Mouse (Mus musculus): Measurements from ENCODE around the gene Rtkn2. TPM values are rescaled to one million over a fixed set of nuclear protein-coding genes. Genes with fewer than 3 reads are reported as not detected.

Rtkn2 gene
- polyA plus RNA-seq, 1 experiment from 2014 or later = 0.22 TPM

DNA sequence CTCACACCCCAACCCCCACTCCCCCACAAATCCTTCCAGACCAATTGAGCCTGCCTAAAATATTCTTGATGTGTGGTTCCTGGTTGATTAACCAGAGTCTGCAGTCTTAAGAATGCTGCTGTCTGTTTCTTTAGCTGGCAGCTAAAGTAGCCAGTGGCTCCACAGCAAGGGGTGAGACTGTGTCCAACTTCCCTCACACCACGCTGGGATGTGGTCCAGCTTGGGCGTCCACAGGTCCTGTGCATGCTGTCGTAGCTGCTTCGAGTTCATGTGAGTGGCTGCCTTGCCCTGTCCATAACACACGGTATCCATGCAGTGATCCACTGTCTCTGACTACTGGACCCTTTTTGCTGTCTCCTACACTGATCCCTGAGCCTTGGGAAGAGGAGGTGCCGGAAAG, 27.7 kb downstream of the Rtkn2 start:
- WGBS (ENCODE audit: missing documents) = 98% methylated on average over 6 of the region's 6 CpGs
- Histone ChIP-seq H3K4me3 (ENCODE audit: inconsistent target) (no peak overlapping the region), H3K79me2 (ENCODE audit: inconsistent target) (no peaks in the 10 kb centered on the region), H3K27ac (no peak overlapping the region), H3K36me3 (ENCODE audit: inconsistent target) (no peaks in the 10 kb centered on the region)

DNA sequence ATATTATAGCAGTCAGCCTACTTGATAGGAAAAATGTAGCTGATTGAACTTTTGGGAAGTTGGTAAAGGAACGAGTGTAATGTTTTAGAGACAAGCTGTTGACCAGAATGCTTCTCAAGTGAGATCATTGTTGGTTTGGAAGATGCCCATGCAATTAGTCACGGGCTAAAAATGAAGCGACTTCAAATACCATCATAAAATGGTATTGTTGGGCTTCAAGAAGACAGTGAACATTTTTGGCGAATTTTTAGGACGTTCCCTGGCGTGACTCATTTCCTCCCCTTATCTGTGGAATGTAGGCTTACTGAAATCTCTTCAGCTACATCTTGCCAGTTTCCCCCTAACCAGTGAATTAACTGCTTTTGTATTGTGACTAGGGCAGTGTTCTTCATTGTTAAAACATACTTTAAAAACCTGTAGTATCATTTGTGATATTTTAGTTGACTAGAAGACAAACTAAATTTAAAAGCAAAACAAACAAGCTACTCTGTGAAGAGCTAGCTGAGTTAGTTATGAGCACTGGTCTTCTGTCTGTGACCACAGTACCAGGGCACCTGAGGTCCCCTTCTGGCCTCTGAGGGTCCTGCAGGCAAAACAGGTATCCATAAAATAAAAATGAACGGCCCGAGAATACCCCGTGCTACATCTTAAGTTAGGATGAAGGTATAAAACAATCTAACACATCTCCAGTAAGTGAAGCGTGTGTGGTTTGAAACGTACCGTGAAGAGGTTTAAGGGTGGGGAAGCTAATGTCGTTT, 29.0 kb downstream of the Rtkn2 start:
- WGBS (ENCODE audit: missing documents) = 84% methylated on average over 13 of the region's 13 CpGs

DNA sequence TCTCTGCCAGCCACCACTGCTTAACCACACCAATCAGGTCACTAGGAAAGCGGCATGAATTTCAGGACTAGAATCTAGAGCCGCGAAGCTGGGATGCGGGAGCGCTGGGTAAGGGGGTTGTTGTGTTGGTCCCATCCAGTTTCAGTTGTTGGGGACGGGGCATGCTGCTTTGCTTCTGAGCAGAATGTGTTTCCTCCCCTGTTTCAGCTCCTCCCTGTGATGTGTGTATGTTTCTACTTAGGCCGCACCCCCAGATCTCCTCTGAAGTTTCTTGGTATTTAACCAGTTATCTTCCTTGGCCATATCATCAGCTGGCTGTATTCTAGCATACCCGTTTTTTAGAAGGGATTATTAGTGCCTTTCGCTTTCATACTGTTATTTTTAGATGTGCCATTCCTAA, 29.9 kb downstream of the Rtkn2 start:
- Histone ChIP-seq H3K27ac (no peak overlapping the region), H3K79me2 (ENCODE audit: inconsistent target) (no peaks in the 10 kb centered on the region), H3K36me3 (ENCODE audit: inconsistent target) (no peaks in the 10 kb centered on the region), H3K4me3 (ENCODE audit: inconsistent target) (no peak overlapping the region)
- WGBS (ENCODE audit: missing documents) = 96% methylated on average over 7 of the region's 9 CpGs

More for the DNA sequence above, 29.0 kb downstream of the Rtkn2 start:
- Histone ChIP-seq H3K27ac (no peak overlapping the region), H3K4me3 (ENCODE audit: inconsistent target) (no peak overlapping the region), H3K79me2 (ENCODE audit: inconsistent target) (no peaks in the 10 kb centered on the region), H3K36me3 (ENCODE audit: inconsistent target) (no peaks in the 10 kb centered on the region)

DNA sequence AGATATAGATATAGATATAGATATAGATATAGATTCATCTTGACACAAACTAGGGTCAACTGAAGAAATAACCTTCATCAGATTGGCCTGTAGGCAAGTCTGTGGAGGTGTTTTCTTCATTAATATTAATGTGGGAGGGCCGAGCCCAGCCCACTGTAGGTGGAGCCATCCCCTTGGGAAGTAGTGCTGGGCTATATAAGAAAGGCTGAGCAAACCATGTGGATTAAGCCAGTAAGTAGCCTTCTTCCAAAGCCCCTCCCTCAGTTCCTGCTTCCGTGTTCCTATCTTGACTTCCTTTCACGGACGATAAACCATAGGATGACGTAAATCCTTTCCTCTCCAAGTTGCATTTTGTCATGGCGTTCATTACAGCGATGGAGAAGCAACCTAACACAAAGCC, 30.5 kb downstream of the Rtkn2 start:
- no peak overlapping the region for H3K4me3 ChIP-seq (ENCODE audit: inconsistent target)
- 93% methylated on average over 7 of the region's 7 CpGs for WGBS (ENCODE audit: missing documents)
- no peak overlapping the region for H3K27ac ChIP-seq
- H3K79me2 ChIP-seq (ENCODE audit: inconsistent target) = no peaks in the 10 kb centered on the region
- H3K36me3 ChIP-seq (ENCODE audit: inconsistent target) = no peaks in the 10 kb centered on the region

DNA sequence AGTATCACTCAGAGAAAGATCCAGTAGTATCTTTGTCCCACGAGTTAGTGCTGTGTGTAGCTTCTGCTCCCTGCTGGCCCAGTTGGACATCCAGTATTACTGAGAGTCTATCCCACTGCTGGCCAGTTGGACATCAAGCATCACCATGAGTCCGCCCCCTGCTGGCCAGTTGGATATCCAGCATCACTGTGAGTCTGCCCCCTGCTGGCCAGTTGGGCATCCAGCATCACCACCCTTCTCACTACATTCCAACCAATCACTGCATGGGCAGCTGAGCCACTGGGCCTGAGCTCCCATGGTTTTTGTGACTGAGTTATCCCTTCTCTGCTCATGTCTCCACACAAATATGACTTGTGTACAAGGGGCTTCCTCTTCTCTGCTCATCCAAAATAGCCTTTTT, 33.8 kb downstream of the Rtkn2 start:
- Histone ChIP-seq H3K36me3 (ENCODE audit: inconsistent target) (no peaks in the 10 kb centered on the region), H3K79me2 (ENCODE audit: inconsistent target) (no peaks in the 10 kb centered on the region), H3K27ac (no peak overlapping the region), H3K4me3 (ENCODE audit: inconsistent target) (no peak overlapping the region)
- 86% methylated on average over 2 of the region's 2 CpGs for WGBS (ENCODE audit: missing documents)

DNA sequence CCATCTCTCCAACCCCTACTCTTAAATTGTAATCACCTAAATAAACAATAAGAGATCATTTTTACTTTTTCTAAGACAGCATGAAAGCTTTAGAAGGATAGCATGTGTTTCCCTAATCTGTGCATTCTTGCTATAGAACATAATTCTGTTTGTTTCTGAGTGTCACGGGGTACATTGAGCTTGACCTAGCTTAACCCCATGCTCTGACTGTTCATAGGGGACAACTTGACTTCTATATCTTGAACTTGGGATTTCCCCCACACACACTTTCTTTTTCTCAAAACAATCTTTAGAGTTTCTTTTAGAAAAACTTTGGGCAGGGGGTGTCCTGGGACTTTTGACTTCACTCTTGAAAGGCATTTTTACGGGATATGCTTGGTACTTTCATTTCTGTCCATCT, 41.4 kb downstream of the Rtkn2 start:
- Histone ChIP-seq H3K27ac (no peak overlapping the region), H3K79me2 (ENCODE audit: inconsistent target) (no peaks in the 10 kb centered on the region), H3K36me3 (ENCODE audit: inconsistent target) (no peaks in the 10 kb centered on the region), H3K4me3 (ENCODE audit: inconsistent target) (no peak overlapping the region)
- WGBS (ENCODE audit: missing documents) = 100% methylated on average over 2 of the region's 2 CpGs

DNA sequence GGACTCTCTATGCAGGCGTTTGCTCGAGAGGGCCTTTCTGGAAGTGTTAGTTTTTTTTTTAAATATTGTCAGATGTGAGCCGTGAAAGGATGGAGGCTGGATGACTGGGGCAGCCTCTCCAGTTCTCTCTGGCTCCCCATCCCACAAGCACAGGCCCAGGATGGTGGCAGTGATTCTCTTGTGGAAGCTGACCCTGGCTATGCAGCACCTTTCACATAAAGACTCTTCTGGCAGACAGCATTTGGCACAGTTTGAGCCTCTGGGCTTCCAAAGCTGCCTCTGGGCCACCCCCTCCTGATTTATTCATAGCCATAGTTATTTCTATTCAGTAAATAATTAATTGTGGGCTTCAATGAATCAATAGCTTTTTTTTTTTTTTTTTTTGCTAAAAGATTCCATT, 46.3 kb downstream of the Rtkn2 start:
- Histone ChIP-seq H3K4me3 (ENCODE audit: inconsistent target) (no peak overlapping the region), H3K27ac (no peak overlapping the region), H3K36me3 (ENCODE audit: inconsistent target) (no peaks in the 10 kb centered on the region), H3K79me2 (ENCODE audit: inconsistent target) (no peaks in the 10 kb centered on the region)
- WGBS (ENCODE audit: missing documents) = 92% methylated on average over 3 of the region's 3 CpGs

DNA sequence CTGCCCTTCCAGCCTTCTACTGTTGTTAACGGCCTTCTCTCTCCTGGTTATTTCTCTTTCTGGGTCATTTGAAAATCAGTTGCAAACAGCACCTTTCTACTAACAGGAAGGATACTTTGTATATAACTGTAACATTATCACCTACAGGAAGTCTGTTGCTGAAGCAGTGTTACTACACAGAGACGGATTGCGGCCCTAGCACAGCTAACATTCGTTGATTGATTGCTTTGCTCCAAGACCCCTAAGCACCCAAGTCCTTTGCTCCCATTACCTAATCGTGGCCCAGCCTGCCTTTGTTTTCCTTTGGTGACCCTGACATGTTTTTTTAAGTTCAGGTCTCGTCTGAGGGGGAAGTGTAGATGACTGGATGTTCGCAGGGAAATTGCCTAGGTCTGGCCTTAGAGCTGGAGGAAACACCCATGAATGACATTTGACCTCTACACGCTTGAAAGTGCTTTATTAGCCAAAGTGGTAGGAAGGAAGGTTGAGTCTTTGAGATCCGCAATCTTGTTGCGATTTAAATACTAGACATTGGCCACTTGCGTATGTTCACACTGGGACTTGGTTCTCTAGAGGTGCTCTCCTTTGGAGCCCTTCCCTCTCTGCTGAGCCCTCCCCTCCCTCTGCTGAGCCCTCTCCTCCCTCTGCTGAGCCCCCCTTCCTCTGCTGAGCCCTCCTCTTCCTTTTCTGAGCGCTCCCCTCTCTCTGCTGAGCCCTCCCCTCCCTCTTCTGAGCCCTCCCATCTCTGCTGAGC, 49.1 kb downstream of the Rtkn2 start:
- Histone ChIP-seq H3K27ac (no peak overlapping the region), H3K4me3 (ENCODE audit: inconsistent target) (no peak overlapping the region), H3K79me2 (ENCODE audit: inconsistent target) (no peaks in the 10 kb centered on the region), H3K36me3 (ENCODE audit: inconsistent target) (no peaks in the 10 kb centered on the region)
- 91% methylated on average over 11 of the region's 12 CpGs for WGBS (ENCODE audit: missing documents)

DNA sequence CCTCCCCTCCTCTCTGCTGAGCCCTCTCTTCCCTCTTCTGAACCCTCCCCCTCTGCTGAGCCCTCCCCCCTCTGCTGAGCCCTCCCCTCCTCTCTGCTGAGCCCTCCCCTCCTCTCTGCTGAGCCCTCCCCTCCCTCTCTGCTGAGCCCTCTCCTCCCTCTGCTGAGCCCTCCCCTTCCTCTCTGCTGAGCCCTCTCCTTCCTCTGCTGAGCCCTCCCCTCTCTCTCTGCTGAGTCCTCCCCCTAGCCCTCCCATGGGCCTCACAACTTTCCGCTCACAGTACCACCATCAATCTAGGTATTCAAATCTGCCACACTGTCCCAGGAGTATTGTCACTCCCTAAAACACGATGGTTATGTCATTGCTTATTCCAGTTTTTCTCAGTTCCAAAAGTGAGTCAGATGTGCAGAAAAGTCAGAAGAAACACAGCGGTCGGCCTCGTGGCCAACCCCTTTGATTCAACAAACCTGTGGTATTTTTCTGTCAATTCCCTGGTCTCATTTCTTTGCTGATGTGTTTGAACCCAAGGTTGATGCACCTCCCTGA, 49.8 kb downstream of the Rtkn2 start:
- Histone ChIP-seq H3K79me2 (ENCODE audit: inconsistent target) (no peaks in the 10 kb centered on the region), H3K4me3 (ENCODE audit: inconsistent target) (no peak overlapping the region), H3K27ac (no peak overlapping the region), H3K36me3 (ENCODE audit: inconsistent target) (no peaks in the 10 kb centered on the region)
- WGBS (ENCODE audit: missing documents) = 90% methylated on average over 5 of the region's 5 CpGs

DNA sequence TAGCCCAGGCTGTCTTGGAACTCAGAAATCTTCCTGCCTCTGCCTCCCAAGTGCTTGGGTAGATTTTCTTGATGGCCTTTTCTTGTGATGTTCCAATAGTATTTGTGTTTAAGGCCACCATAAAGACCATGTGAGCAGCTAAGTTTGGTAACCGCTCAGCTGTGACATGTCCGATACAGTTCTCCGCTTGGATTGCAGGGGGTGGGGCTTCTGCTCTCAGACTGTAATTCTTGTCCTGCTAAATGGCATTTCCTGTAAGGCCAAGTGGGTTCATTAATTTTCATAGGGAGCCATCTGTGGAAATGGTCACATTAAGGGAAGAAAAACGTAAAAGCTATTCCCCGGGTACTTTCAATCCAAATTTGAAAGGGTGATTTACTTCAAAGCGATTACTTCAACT, 50.7 kb downstream of the Rtkn2 start:
- no peak overlapping the region for H3K27ac ChIP-seq

DNA sequence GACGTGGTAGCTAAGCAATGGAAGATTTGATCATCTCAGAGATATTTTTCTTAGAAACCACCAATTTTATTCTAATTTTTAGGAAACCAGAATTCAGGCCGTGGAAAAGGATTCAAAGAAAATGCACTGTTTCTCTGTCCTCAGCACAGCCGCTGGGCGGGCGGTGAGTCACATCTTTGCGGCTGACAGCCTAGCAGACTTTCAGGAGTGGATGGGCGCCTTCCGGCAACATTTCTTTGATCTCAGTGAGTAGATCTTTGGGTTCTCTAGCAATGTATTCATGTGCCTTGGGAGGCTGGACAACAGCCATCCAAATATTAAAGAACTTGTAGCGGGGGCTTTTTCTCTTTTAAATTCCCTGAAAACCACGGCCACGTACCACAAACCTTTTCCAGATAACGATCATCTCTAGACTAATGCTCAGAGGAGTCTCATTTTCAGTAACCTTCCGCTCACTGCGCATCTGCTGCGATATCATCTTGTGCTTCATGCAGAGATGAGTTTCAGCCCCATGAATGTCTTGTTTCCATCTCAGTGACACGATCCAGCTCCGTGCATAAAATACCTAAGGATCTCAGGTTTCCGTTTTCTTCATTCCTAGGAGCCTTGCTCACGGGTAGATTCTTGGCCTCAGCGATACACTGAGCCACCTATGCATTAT, 56.5 kb downstream of the Rtkn2 start:
- no peaks in the 10 kb centered on the region for H3K36me3 ChIP-seq (ENCODE audit: inconsistent target)
- H3K4me3 ChIP-seq (ENCODE audit: inconsistent target) = no peak overlapping the region
- H3K27ac ChIP-seq = no peak overlapping the region
- no peaks in the 10 kb centered on the region for H3K79me2 ChIP-seq (ENCODE audit: inconsistent target)
- 93% methylated on average over 20 of the region's 20 CpGs for WGBS (ENCODE audit: missing documents)

More for the DNA sequence above, 50.7 kb downstream of the Rtkn2 start:
- no peak overlapping the region for H3K4me3 ChIP-seq (ENCODE audit: inconsistent target)
- 97% methylated on average over 6 of the region's 6 CpGs for WGBS (ENCODE audit: missing documents)
- no peaks in the 10 kb centered on the region for H3K79me2 ChIP-seq (ENCODE audit: inconsistent target)
- no peaks in the 10 kb centered on the region for H3K36me3 ChIP-seq (ENCODE audit: inconsistent target)

DNA sequence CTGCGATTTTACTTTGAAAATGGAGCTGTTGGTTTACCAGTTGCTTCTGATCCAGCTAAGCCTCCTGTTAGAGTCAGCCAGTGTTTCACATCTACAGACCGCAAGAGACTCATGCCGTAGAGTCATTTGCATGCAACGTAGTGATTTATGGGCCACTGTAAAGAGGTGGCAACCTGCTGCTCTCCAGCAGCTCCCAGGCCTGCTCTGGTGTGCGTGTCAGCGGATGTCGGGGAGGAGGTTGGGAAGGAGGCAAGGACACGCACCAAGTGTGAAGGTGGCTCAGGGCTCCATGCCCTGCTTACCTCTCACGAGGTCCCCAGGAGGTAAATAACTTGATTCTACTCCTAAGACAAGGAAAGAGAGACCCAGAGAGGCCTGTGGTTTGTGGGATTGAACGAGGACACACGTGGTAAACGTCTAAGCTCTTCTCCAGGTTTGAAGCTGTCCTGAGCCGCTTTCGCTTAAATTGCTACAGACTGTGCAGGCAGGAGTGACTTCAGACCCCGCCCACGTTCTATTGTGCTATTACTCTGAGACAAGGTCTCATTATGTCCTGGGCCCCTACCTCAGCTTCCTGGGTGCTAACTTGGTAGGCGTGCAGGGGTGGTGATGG, 57.1 kb downstream of the Rtkn2 start:
- 92% methylated on average over 17 of the region's 17 CpGs for WGBS (ENCODE audit: missing documents)
- H3K4me3 ChIP-seq (ENCODE audit: inconsistent target) = no peak overlapping the region
- H3K27ac ChIP-seq = no peak overlapping the region

DNA sequence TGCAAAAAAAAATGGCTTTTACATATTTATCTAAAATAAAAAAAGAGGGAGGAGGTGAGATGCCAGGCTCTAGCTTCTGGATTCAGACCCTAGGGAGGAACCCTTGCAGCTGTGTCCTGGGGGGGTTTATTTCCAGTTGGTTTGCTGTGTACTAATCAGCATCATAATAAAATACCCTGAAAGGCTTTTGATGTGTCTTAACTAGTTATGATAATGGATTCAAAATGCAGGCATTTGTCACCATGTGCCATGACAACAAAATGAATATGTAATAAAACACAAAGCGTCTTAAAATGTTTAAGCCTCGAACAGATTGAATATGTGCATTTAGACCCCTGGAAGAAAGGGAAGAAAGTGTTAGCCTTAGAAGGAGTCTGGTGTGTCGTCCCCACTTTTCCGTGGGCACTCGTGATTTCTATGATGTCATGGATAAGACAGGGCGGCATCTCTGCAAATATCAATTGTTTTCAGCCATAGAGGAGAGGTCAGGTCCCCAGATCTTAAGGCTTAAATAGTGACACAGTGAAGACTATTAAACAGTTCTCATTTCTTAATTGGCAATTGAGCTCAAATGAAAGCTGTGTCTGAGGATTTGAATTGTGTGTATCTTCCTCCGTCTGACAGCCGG, 59.7 kb downstream of the Rtkn2 start:
- WGBS (ENCODE audit: missing documents) = 100% methylated on average over 8 of the region's 8 CpGs
- Histone ChIP-seq H3K4me3 (ENCODE audit: inconsistent target) (no peak overlapping the region), H3K27ac (no peak overlapping the region), H3K36me3 (ENCODE audit: inconsistent target) (no peaks in the 10 kb centered on the region), H3K79me2 (ENCODE audit: inconsistent target) (no peaks in the 10 kb centered on the region)

More for the DNA sequence above, 57.1 kb downstream of the Rtkn2 start:
- H3K36me3 ChIP-seq (ENCODE audit: inconsistent target) = no peaks in the 10 kb centered on the region
- no peaks in the 10 kb centered on the region for H3K79me2 ChIP-seq (ENCODE audit: inconsistent target)

DNA sequence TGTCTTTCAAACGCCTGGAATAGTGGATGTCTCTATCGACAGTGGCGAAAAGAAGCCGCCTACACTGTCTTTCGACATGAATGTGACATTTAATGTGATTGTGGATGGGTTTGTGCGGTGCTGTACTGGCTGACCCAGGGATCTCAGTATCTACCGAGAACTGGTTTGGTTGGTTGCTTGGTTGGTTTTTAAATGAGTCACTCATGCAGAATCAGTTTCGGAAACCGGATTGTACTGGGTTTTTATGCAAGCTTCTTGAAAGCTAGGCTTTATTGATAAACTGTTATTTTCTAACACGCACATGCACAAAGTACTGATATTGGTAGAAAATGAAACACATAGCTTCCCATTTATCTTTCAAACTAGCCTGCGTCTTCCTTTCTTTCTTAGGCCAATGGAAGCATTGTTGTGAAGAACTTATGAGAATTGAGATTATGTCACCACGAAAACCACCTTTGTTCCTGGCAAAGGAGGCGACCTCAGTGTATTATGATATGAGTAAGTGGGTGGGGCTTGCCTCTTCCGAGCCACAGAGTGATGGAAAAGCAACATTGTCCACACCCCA, 60.4 kb downstream of the Rtkn2 start:
- 91% methylated on average over 14 of the region's 14 CpGs for WGBS (ENCODE audit: missing documents)
- Histone ChIP-seq H3K4me3 (ENCODE audit: inconsistent target) (no peak overlapping the region), H3K27ac (no peak overlapping the region), H3K79me2 (ENCODE audit: inconsistent target) (no peaks in the 10 kb centered on the region), H3K36me3 (ENCODE audit: inconsistent target) (no peaks in the 10 kb centered on the region)
